Mouse (Mus musculus): Measurements from ENCODE around the gene Pkd1. TPM values are rescaled to one million over a fixed set of nuclear protein-coding genes. Genes with fewer than 3 reads are reported as not detected.

The Pkd1 gene
- polyA plus RNA-seq, 1 experiment, result 0.14 TPM

- no peaks in the 10 kb centered on the region for H3K9me3 ChIP-seq (ENCODE audit: control insufficient read depth, low read length)
- TF ChIP-seq GATA1 (IDR thresholded peaks at IDR 0.05; ENCODE audit: low read length) (no peak), TAL1 (IDR thresholded peaks at IDR 0.05; ENCODE audit: low read length) (no peak)
- H3K4me3 ChIP-seq (replicated peaks), result no peak overlapping the region
- no peaks in the 10 kb centered on the region for H3K27me3 ChIP-seq (ENCODE audit: control insufficient read depth)
- no peaks in the 10 kb centered on the region for H3K4me1 ChIP-seq (ENCODE audit: control insufficient read depth)
- H3K36me3 ChIP-seq (ENCODE audit: control insufficient read depth), result peaks cover 67% of the 10 kb centered on the region
Observed at GRCm38 (mm10) chr17:24591695-24592094, 42.1 kb downstream of the Pkd1 start.

GRCm38 (mm10) chr17:24593248-24593647 lies 43.6 kb downstream of the Pkd1 start:
- H3K9me3 ChIP-seq (ENCODE audit: control insufficient read depth, low read length), result no peaks in the 10 kb centered on the region
- H3K27me3 ChIP-seq (ENCODE audit: control insufficient read depth), result no peaks in the 10 kb centered on the region
- no peak overlapping the region for H3K4me3 ChIP-seq (replicated peaks)
- peaks cover 71% of the 10 kb centered on the region for H3K36me3 ChIP-seq (ENCODE audit: control insufficient read depth)
- no peak for TF ChIP-seq GATA1 (IDR thresholded peaks at IDR 0.05; ENCODE audit: low read length)
- TF ChIP-seq TAL1 (IDR thresholded peaks at IDR 0.05; ENCODE audit: low read length), result no peak
- H3K4me1 ChIP-seq (ENCODE audit: control insufficient read depth), result no peaks in the 10 kb centered on the region

- TF ChIP-seq TAL1 (IDR thresholded peaks at IDR 0.05; ENCODE audit: low read length) (no peak), GATA1 (IDR thresholded peaks at IDR 0.05; ENCODE audit: low read length) (no peak)
- no peaks in the 10 kb centered on the region for H3K4me1 ChIP-seq (ENCODE audit: control insufficient read depth)
- peaks cover 81% of the 10 kb centered on the region for H3K36me3 ChIP-seq (ENCODE audit: control insufficient read depth)
- no peaks in the 10 kb centered on the region for H3K9me3 ChIP-seq (ENCODE audit: control insufficient read depth, low read length)
- no peaks in the 10 kb centered on the region for H3K27me3 ChIP-seq (ENCODE audit: control insufficient read depth)
- no peak overlapping the region for H3K4me3 ChIP-seq (replicated peaks)
Observed at GRCm38 (mm10) chr17:24593992-24594890, 44.6 kb downstream of the Pkd1 start.

- H3K36me3 ChIP-seq (ENCODE audit: control insufficient read depth), result peaks cover 90% of the 10 kb centered on the region
- no peaks in the 10 kb centered on the region for H3K9me3 ChIP-seq (ENCODE audit: control insufficient read depth, low read length)
- no peak overlapping the region for H3K4me3 ChIP-seq (replicated peaks)
- TF ChIP-seq TAL1 (IDR thresholded peaks at IDR 0.05; ENCODE audit: low read length), result no peak
- TF ChIP-seq GATA1 (IDR thresholded peaks at IDR 0.05; ENCODE audit: low read length), result no peak
- no peaks in the 10 kb centered on the region for H3K27me3 ChIP-seq (ENCODE audit: control insufficient read depth)
- no peaks in the 10 kb centered on the region for H3K4me1 ChIP-seq (ENCODE audit: control insufficient read depth)
Observed at GRCm38 (mm10) chr17:24595126-24596072, 45.8 kb downstream of the Pkd1 start.

- H3K27me3 ChIP-seq (ENCODE audit: control insufficient read depth), result no peaks in the 10 kb centered on the region
- no peak overlapping the region for H3K4me3 ChIP-seq (replicated peaks)
- no peaks in the 10 kb centered on the region for H3K9me3 ChIP-seq (ENCODE audit: control insufficient read depth, low read length)
- H3K4me1 ChIP-seq (ENCODE audit: control insufficient read depth), result no peaks in the 10 kb centered on the region
- peaks cover 91% of the 10 kb centered on the region for H3K36me3 ChIP-seq (ENCODE audit: control insufficient read depth)
- TF ChIP-seq GATA1 (IDR thresholded peaks at IDR 0.05; ENCODE audit: low read length) (no peak), TAL1 (IDR thresholded peaks at IDR 0.05; ENCODE audit: low read length) (no peak)
Observed at GRCm38 (mm10) chr17:24596073-24596466, 46.4 kb downstream of the Pkd1 start.

GRCm38 (mm10) chr17:24596471-24597183 lies 47.0 kb downstream of the Pkd1 start:
- Histone ChIP-seq H3K27me3 (ENCODE audit: control insufficient read depth) (no peaks in the 10 kb centered on the region), H3K36me3 (ENCODE audit: control insufficient read depth) (peaks cover 91% of the 10 kb centered on the region), H3K9me3 (ENCODE audit: control insufficient read depth, low read length) (no peaks in the 10 kb centered on the region), H3K4me3 (replicated peaks) (no peak overlapping the region), H3K4me1 (ENCODE audit: control insufficient read depth) (no peaks in the 10 kb centered on the region)
- TF ChIP-seq TAL1 (IDR thresholded peaks at IDR 0.05; ENCODE audit: low read length), result no peak
- TF ChIP-seq GATA1 (IDR thresholded peaks at IDR 0.05; ENCODE audit: low read length), result no peak

GRCm38 (mm10) chr17:24597989-24598388 lies 48.4 kb downstream of the Pkd1 start:
- H3K27me3 ChIP-seq (ENCODE audit: control insufficient read depth), result no peaks in the 10 kb centered on the region
- no peak overlapping the region for H3K4me3 ChIP-seq (replicated peaks)
- peaks cover 97% of the 10 kb centered on the region for H3K36me3 ChIP-seq (ENCODE audit: control insufficient read depth)
- H3K4me1 ChIP-seq (ENCODE audit: control insufficient read depth), result no peaks in the 10 kb centered on the region
- no peak for TF ChIP-seq TAL1 (IDR thresholded peaks at IDR 0.05; ENCODE audit: low read length)
- no peak for TF ChIP-seq GATA1 (IDR thresholded peaks at IDR 0.05; ENCODE audit: low read length)
- no peaks in the 10 kb centered on the region for H3K9me3 ChIP-seq (ENCODE audit: control insufficient read depth, low read length)

- H3K36me3 ChIP-seq (ENCODE audit: control insufficient read depth), result peaks cover 95% of the 10 kb centered on the region
- TF ChIP-seq GATA1 (IDR thresholded peaks at IDR 0.05; ENCODE audit: low read length) (no peak), TAL1 (IDR thresholded peaks at IDR 0.05; ENCODE audit: low read length) (no peak)
- H3K4me1 ChIP-seq (ENCODE audit: control insufficient read depth), result no peaks in the 10 kb centered on the region
- H3K4me3 ChIP-seq (replicated peaks), result no peak overlapping the region
- H3K27me3 ChIP-seq (ENCODE audit: control insufficient read depth), result no peaks in the 10 kb centered on the region
- no peaks in the 10 kb centered on the region for H3K9me3 ChIP-seq (ENCODE audit: control insufficient read depth, low read length)
Observed at GRCm38 (mm10) chr17:24600502-24600901, 50.9 kb downstream of the Pkd1 start.
